Mouse (Mus musculus): ENCODE data around the gene Nckap5. TPM values are rescaled to one million over a fixed set of nuclear protein-coding genes. Genes with fewer than 3 reads are reported as not detected.

Gene Nckap5
- total and polyA plus RNA-seq, 3 experiments = not detected

DNA sequence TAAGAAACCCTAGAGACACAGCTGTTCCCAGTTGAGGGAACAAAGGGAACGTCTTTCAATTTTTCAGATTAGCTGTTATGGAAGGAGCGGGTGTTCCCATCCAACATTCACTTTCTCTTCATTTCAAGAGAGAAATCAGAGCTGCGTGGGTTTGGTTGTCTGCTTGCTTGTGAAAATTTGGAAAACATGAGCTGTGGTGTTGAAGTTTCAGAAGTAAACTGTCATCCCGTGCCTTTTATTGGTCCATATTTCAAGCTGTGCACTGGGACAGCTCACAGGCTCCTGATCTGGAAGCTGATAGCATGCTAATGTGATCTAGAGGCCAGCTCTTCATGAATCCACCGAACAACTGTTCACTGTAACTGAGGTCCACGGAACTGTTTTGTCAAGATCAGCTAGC is 881.5 kb downstream of the Nckap5 start:
- in situ Hi-C loops (cut with MboI; ENCODE audit: low pct_ligation_motif_present, low pct_unique_long_range_greater_than_20kb, low sequenced_read_pairs) = no loop called here
- Histone ChIP-seq H3K9me3 (replicated peaks; ENCODE audit: low read length) (peaks cover 63% of the 10 kb centered on the region), H3K36me3 (replicated peaks in 1 of 2; ENCODE audit: control insufficient read depth in 1 of 2, insufficient read depth in 1 of 2, low read length in 1 of 2) (no peaks in the 10 kb centered on the region), H3K4me3 (replicated peaks in 1 of 3; ENCODE audit: low read depth in 2 of 3, low read length in 2 of 3, poor library complexity in 1 of 3) (no peak overlapping the region), H3K79me2 (replicated peaks; ENCODE audit: control insufficient read depth, extremely low read depth, insufficient read depth, poor library complexity, severe bottlenecking) (no peaks in the 10 kb centered on the region), H3K4me1 (ENCODE audit: control insufficient read depth in 1 of 2, insufficient read depth in 2 of 2) (no peaks in the 10 kb centered on the region), H3K9ac (ENCODE audit: insufficient read depth, low read depth) (no peak overlapping the region), H3K27ac (ENCODE audit: insufficient read depth, low read depth) (no peak overlapping the region), H3K4me2 (ENCODE audit: insufficient read depth, low read depth, poor library complexity, severe bottlenecking) (no peak overlapping the region), H3K27me3 (replicated peaks) (no peaks in the 10 kb centered on the region)
- TF ChIP-seq POLR2A (IDR thresholded peaks at IDR 0.05; ENCODE audit: low read depth, low read length) (no peak), USF1 (IDR thresholded peaks at IDR 0.05; ENCODE audit: low read depth, low read length) (no peak), NRF1 (IDR thresholded peaks at IDR 0.05; ENCODE audit: low read depth, low read length) (no peak)
- no peak for DNase-seq (ENCODE audit: extremely low read depth)
- dilution Hi-C loops (cut with MboI; ENCODE audit: extremely low pct_ligation_motif_present, extremely low pct_unique_long_range_greater_than_20kb, low sequenced_read_pairs) = no loop called here

DNA sequence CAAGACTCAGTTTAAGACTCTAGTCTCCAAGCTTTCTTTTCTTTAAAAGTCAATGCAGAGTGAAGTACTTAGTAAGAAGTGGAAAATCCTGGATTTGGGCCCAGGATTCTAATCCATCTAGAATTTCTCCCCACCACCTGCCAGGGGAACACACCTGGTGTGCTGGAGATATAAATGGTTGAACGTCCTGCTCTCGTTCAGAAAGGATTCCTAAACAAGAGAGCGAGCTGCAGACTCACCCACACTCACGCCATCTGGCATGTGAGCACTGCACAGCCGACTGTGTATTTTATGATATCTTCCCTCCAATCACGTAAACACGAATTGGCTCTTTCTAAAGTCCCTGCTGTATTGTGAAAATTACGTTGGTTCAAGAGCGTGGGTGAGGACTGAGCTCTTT is 885.5 kb downstream of the Nckap5 start:
- Histone ChIP-seq H3K9me3 (replicated peaks; ENCODE audit: low read length) (peaks cover 69% of the 10 kb centered on the region), H3K9ac (ENCODE audit: insufficient read depth, low read depth) (no peak overlapping the region), H3K27me3 (replicated peaks) (no peaks in the 10 kb centered on the region), H3K4me1 (ENCODE audit: control insufficient read depth in 1 of 2, insufficient read depth in 2 of 2) (no peaks in the 10 kb centered on the region), H3K36me3 (replicated peaks in 1 of 2; ENCODE audit: control insufficient read depth in 1 of 2, insufficient read depth in 1 of 2, low read length in 1 of 2) (no peaks in the 10 kb centered on the region), H3K4me3 (replicated peaks in 1 of 3; ENCODE audit: low read depth in 2 of 3, low read length in 2 of 3, poor library complexity in 1 of 3) (no peak overlapping the region), H3K4me2 (ENCODE audit: insufficient read depth, low read depth, poor library complexity, severe bottlenecking) (no peak overlapping the region), H3K27ac (ENCODE audit: insufficient read depth, low read depth) (no peak overlapping the region), H3K79me2 (replicated peaks; ENCODE audit: control insufficient read depth, extremely low read depth, insufficient read depth, poor library complexity, severe bottlenecking) (no peaks in the 10 kb centered on the region)
- dilution Hi-C loops (cut with MboI; ENCODE audit: extremely low pct_ligation_motif_present, extremely low pct_unique_long_range_greater_than_20kb, low sequenced_read_pairs) = no loop called here
- TF ChIP-seq RAD21 (IDR thresholded peaks at IDR 0.05; ENCODE audit: low read depth, low read length) (no peak), ZNF384 (IDR thresholded peaks at IDR 0.05; ENCODE audit: low read depth, low read length) (no peak), JUND (conservative IDR thresholded peaks at IDR 0.05; ENCODE audit: low read depth, low read length) (no peak), KAT2A (IDR thresholded peaks at IDR 0.05; ENCODE audit: insufficient replicate concordance, low read length) (no peak)
- in situ Hi-C loops (cut with MboI; ENCODE audit: low pct_ligation_motif_present, low pct_unique_long_range_greater_than_20kb, low sequenced_read_pairs) = no loop called here
- DNase-seq (ENCODE audit: extremely low read depth) = no peak

DNA sequence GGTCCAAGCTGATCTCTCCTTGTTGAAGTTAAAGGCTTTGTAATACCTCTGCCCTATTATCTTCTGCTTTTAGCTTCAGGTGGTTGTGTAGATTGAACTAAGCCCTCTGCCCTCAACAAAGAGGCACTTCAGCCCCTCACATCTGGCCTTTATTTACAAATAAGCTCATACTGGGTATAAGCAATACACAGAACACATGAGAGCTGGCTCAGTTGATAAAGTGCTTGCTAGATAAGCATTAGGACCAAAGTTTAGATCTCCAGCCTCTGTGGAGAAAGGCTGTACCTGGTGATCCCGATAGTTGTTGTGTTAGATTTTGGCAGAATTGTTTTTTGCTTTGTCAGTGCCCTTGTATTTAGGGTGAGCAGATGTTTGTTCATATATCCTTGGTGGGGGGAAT is 887.3 kb downstream of the Nckap5 start:
- H3K9me3 ChIP-seq (replicated peaks; ENCODE audit: low read length) = peaks cover 76% of the 10 kb centered on the region
- TF ChIP-seq ZKSCAN1 (IDR thresholded peaks at IDR 0.05; ENCODE audit: borderline replicate concordance, low read depth, low read length) (no peak), E2F4 (IDR thresholded peaks at IDR 0.05; ENCODE audit: insufficient replicate concordance, low read depth, low read length) (no peak), BHLHE40 (IDR thresholded peaks at IDR 0.05; ENCODE audit: low read depth, low read length) (no peak), ZNF384 (IDR thresholded peaks at IDR 0.05; ENCODE audit: low read depth, low read length) (no peak), NELFE (IDR thresholded peaks at IDR 0.05; ENCODE audit: low read depth, low read length) (no peak), TBP (conservative IDR thresholded peaks at IDR 0.05; ENCODE audit: low read depth, low read length) (no peak), CTCF (conservative IDR thresholded peaks at IDR 0.05 in 1 of 2, IDR thresholded peaks at IDR 0.05 in 1 of 2; ENCODE audit: low read depth in 2 of 2, low read length in 2 of 2) (no peak), MAX (IDR thresholded peaks at IDR 0.05; ENCODE audit: low read length) (no peak), KAT2A (IDR thresholded peaks at IDR 0.05; ENCODE audit: insufficient replicate concordance, low read length) (no peak), GABPA (IDR thresholded peaks at IDR 0.05; ENCODE audit: insufficient replicate concordance, low read depth, low read length) (no peak), PAX5 (IDR thresholded peaks at IDR 0.05; ENCODE audit: low read length) (no peak), CHD1 (IDR thresholded peaks at IDR 0.05; ENCODE audit: low read depth, low read length) (no peak), USF2 (conservative IDR thresholded peaks at IDR 0.05; ENCODE audit: low read depth, low read length) (no peak)

More for the DNA sequence above, 887.3 kb downstream of the Nckap5 start:
- H3K27ac ChIP-seq (ENCODE audit: insufficient read depth, low read depth) = no peak overlapping the region
- H3K4me3 ChIP-seq (replicated peaks in 1 of 3; ENCODE audit: low read depth in 2 of 3, low read length in 2 of 3, poor library complexity in 1 of 3) = no peak overlapping the region
- in situ Hi-C loops (cut with MboI; ENCODE audit: low pct_ligation_motif_present, low pct_unique_long_range_greater_than_20kb, low sequenced_read_pairs) (no loop called here), dilution Hi-C loops (cut with MboI; ENCODE audit: extremely low pct_ligation_motif_present, extremely low pct_unique_long_range_greater_than_20kb, low sequenced_read_pairs) (no loop called here)
- DNase-seq (ENCODE audit: extremely low read depth) = no peak
- no peaks in the 10 kb centered on the region for H3K79me2 ChIP-seq (replicated peaks; ENCODE audit: control insufficient read depth, extremely low read depth, insufficient read depth, poor library complexity, severe bottlenecking)
- H3K4me1 ChIP-seq (ENCODE audit: control insufficient read depth in 1 of 2, insufficient read depth in 2 of 2) = no peaks in the 10 kb centered on the region
- H3K36me3 ChIP-seq (replicated peaks in 1 of 2; ENCODE audit: control insufficient read depth in 1 of 2, insufficient read depth in 1 of 2, low read length in 1 of 2) = no peaks in the 10 kb centered on the region
- no peak overlapping the region for H3K9ac ChIP-seq (ENCODE audit: insufficient read depth, low read depth)
- no peak overlapping the region for H3K4me2 ChIP-seq (ENCODE audit: insufficient read depth, low read depth, poor library complexity, severe bottlenecking)
- no peaks in the 10 kb centered on the region for H3K27me3 ChIP-seq (replicated peaks)
